Mouse (Mus musculus): Measurements from ENCODE around the gene Cramp1l.
"Not testable (repeated sequence)": the region's sequence is repeated elsewhere in the genome, so short reads cannot be mapped to it uniquely, and the experiment has no call there.

Cramp1l gene

DNA sequence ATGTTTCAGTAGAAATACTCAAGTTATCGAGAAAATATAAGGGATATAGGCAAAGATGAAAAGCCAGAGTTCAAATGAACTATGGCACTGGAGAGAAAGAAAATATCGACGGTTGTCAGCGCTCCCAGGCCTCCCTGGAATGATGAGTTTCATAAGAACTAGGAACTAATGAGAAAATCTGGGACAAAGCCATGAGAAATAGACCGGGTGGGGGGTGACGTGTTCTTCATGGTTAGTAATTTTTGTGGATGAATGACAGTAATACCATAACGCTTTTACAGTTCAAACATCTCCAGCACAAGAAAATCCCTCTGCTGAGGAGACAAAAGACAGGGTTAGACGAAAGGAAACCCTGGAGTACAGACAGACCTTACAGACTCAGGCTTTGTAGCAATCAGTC lies 56.2 kb downstream of the Cramp1l start:
- DNase-seq: no peak

DNA sequence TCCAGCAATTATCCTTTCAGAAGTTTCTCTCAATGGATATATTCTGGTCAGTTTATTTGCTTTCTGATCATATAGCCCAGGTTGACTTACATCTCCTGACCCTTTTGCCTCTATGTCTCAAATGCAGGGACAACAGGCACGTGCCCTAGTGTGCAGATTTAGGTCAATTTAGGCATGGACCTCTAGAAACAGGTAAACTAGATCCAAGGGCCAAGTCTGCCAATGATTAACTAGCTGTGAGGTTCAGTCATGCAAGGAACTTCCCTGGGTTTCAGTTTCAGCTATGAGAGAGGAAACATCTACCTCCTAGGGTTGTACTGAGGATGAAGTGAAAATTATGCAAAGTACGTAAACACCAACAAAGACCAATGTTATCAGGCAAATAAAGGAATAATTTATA lies 62.3 kb downstream of the Cramp1l start:
- peak; percentile 11 for DNase-seq

DNA sequence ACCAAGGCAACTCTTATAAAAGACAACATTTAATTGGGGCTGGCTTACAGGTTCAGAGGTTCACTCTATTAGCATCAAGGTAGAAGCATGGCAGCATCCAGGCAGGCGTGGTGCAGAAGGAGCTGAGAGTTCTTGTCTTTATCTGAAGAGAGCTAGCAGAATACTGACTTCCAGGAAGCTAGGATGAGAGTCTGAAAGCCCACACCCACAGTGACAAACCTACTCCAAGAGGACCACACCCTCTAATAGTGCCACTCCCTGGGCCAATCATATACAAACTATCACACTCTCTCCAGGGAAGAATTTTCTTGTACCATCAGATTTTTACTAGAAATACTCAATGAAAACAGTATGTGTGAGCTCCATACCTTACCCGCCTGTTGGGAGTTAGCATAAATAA lies 64.9 kb downstream of the Cramp1l start:
- peak; percentile 31 for DNase-seq

DNA sequence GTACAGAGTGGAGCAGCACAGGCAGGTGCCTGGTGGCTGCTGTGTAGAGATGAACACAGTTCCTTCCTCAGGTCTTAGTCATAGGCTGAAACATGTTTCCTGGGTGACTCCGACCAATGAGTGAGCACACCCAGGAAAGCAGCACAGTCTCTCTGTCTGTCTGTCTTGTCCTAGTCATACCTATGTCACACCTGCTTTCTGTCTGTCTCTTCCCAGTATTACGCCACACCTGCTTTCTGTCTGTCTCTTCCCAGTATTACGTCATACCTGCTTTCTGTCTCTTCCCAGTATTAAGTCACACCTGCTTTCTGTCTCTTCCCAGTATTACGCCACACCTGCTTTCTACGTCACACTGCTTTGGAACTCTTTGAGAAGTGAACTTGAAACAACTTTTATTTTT lies 67.4 kb downstream of the Cramp1l start:
- DNase-seq: no peak

DNA sequence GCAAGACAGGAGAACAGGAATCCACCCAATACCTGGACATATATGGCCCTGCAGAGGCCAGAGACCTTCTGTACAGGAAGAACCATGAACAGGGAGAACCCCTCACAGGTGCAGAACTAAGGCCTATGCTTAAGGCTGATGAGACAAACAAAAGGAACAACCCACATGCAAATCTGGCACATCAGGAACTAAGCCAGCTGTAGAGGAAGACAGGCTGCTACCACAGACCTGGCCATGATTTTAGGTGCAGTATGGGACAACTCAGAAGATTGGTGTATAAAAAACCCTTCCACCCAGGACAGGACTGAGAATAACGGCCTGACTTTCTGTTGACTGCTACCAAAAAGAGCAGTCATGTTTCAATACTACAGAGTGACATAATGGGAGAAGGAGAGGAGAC lies 72.0 kb downstream of the Cramp1l start:
- DNase-seq: not testable (repeated sequence)

DNA sequence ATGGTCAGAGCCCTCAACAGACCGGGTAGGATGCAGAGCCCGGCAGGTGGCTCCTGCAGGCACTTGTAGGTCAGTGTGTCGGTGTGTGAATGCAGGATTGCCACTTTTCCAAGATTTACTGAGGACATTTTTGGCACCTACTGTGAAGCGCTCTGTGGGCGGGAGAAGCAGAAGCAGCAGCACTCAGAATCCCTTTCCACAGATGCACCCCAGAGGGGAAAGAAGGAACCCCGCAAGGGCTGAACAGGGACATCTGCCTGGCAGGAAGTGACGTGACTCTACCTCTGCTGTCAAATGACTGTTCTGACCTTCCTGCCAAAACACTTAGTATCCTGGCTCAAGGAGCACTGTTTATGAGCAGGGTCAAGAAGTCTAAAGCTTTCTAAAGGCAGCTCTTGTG lies 72.6 kb downstream of the Cramp1l start:
- no peak for DNase-seq

DNA sequence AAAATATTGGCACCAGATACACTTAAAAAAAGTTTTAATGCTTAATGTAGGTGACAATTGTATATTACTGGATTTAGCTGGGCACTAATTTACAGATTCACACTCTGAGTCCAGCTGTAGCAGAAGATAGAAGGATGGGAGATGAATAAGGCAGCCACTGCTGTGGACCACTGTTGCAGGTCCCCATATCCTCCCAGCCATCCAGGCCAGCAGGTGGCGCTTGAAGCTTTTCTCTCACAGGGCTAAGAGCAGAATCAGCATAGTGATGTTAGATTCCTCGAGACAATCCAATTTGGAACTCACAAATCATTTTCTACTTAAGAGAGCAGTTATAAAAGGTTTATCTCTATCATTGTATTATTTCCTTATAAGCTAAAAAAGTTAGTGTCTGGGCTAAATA lies 73.1 kb downstream of the Cramp1l start:
- not testable (repeated sequence) for DNase-seq

DNA sequence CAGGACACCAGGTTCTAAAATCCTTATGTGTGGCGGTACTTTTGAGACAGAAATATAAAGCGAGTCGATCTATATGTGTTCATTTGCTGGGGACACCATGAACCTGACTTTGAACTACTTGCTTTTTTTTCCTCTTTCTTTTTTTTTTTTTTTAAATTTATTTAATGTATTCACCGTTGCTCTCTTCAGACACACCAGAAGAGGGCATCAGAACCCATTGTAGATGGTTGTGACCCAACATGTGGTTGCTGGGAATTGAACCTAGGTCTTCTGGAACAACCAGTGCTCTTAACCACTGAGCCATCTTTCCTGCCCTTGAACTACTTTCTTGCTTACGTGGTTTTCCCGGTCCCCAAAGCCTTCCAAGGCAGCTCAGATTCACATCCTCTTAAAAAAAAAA lies 78.3 kb downstream of the Cramp1l start:
- DNase-seq: no peak

DNA sequence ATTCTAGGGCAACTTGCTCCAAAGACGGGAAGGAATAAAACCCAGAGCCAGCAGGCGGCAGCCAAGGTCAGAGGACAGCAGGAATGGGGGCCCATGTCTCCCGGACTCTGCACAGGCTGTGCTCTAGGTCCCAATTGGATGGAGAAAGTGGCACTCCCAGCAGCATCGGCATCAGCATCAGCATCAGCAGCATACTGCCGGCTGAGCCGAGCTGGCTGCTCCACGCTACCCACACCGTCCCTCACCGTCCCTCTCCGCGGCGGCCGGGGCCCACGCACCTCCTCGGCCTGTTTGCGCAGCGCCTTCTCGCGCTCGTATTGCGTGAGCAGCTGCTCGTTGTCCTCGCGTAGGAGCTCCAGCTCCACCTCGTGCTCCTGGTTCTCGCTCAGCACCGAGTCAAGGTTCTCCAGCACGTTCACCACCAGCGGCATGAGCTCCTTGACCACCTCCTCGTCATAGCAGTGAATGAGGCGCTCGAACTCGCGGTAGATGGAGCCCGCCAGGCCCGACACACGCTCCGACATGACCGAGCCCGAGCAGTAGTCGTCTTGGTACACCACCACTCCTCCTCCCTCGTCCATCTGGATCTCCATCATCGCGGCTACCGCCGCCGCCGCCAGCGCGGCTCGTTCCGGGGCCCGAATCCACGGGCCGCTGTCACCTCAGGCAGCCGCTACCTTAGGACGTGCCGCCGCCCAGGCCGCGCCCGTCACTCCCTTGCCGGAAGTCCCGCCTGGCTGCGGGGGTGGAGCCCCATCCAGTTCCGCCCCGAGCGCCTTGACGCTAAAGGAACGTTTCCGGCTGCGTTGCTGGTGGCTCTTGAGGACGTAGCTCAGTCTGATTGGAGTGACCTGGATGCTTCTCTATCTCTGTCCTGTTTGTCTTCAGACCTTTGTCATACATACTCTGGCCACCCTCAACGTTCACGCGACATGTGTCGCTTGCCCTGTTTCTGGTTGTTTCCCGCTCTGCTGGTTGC lies 79.0 kb downstream of the Cramp1l start, which contains the start of gene Mapk8ip3:
Gene Mapk8ip3 (minus strand): TSS at position 719 of the 979 bp plus-strand sequence.
- DNase-seq: peak; percentile 97

DNA sequence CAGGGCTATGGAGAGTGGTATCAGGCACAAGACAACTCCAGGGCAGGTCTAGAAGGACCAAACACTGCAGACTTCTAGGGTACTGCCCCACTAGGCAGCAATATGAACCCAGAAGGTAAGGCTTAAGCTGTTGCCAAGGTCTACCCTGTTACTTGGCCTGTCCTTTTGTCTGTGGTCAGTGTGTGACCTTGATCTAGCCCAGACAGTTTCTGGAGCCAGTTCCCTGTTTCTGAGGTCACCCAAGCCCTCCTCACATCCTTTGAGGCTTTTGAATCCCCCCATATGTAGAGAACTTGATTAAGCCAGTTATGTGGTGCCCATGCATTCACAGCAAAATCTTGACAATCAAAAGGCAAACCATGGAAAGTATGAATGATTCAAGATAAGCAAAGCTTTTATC lies 79.9 kb downstream of the Cramp1l start:
- DNase-seq: no peak

DNA sequence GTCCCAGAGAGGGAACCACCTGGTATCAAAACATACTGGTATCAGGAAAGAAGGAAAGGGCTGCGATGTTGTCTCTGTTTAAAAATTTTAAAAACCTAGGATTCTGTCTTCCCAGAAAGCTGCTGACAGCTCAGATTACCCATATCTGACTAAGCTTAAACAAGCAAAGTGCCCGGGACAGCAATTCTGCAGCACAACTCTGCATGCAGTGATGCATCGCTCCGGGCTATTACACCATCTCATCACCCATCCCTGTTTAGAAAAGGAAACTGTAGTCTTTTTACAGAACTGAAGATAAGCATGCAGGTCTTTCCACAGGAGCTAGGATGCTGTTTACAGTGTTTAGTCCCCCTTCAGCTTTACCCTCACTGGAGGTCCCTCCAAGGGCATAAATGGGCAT lies 80.7 kb downstream of the Cramp1l start:
- DNase-seq: no peak

DNA sequence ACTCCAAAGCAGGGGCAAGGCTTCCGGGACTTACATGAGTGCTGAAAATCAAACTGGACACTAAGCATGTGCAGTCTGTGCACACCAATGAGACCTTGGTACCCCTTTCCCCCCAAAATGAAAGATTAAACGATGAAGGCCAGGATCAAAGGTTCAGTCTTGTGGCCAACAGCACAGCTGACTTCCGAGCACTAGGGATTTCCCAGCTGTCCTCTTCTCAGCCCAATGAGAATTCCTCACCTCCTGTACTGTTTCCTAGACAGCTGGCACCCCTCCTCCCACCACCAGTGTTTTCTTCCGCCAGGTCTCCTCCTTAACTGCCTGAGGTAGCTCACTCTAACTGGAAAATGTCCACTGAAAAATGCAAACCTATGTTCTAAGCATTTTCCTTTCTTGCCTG lies 82.4 kb downstream of the Cramp1l start:
- DNase-seq: no peak

DNA sequence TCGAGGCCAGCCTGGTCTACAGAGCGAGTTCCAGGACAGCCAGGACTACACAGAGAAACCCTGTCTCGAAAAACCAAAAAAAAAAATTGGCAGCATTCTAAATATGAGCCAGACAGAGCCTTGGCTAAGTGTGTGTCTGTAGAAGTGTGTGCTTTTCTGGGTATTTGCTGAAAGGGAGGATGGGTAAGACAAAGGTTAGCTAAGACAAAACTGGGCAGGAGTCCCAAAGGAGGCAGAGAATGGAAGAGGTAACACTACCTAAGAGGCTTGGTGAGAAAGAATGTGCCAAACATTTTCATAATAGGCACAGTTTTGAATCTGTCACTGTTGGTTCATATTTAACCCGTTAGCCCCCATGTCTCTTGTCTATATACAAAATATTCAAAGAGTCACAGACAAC lies 83.2 kb downstream of the Cramp1l start:
- no peak for DNase-seq

DNA sequence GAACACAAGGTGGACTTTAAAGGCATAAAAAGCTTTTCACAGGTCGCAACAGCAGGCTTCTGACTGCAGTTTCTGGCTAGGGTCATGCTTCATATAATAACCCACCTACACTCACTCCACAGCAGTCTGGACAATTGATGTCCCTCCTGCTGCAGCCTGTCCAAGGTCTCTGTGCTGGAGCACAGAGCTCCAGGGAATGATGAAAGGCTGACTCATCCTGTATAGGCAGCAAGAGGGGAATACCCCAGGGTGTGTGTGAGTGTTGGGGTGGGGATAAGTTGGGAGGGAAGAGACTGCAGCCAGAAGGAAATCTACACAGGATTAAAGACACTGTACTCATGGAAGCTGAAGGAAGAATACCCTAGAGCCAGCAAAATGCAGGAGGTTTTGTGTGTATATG lies 86.1 kb downstream of the Cramp1l start:
- DNase-seq: no peak

DNA sequence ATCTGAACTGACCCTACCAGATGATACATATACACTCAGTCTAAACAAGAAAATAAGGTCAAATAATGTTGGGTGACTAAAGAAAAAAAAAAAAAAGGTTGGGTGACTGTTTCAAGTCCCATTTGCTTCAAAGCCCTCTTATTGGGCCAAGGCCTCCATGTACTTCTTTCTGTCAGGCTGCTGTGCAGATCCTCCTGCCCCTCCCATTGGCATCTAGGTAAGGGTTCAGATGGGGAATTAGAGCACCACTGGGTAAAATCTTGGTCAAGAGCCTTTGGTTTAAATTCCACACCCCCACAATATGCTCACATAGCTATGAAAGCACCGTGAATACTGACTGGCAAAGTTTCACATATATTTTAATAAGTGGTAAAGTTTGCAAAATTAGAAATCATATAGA lies 92.3 kb downstream of the Cramp1l start:
- no peak for DNase-seq

DNA sequence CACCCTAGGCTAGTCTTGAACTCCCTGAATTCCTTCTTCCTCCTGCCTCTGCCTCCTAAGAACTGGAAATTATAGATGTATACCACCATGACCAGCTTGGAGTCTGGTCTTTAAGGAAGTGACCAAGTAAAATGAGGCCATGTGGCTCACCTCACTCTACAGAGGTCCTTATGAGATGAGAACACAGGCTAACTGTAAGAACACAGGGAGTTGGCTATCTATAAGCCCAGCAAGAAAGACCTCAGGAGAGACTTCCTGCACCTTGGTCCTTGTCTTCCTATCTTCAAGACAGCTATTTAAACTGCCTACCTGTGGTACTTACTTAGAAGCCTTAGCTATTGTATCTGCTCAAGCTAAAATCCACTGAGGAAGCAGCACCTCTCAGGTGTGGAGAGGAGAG lies 101.6 kb downstream of the Cramp1l start:
- DNase-seq: no peak
